Mouse (Mus musculus) thymus, postnatal 4 days (tissue): ENCODE measurements around the gene Hist1h1e.
"Not testable (repeated sequence)": the region's sequence is repeated elsewhere in the genome, so short reads cannot be mapped to it uniquely, and the experiment has no call there.

Experiments used
- DNase-seq: peaks from one replicate; pipeline ENCODE4 v3.0.0; 2021

Gene Hist1h1e

DNA sequence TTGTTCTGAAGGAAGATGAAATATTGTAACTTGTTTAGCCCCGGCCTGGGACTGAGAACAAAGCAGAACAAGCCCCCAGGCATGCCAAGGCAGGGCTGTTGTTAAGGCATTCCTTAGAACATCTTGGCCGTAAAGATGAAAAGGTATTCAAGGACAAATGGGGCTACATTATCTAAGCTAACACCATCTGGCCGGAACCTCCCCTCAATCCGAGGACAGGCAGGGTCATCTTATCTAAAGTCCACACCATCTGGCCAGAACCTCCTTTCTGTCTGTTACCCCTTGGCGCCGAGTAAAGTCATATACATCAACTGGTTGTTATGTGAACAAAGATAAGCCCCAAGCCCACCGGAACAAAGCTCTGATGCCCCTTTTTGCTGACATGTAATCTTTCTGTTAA lies 30.5 kb downstream of the Hist1h1e start:
- not testable (repeated sequence) for DNase-seq

GRCm38 (mm10) chr13:23591206-23591605 lies 31.2 kb downstream of the Hist1h1e start:
- DNase-seq = no peak

DNA sequence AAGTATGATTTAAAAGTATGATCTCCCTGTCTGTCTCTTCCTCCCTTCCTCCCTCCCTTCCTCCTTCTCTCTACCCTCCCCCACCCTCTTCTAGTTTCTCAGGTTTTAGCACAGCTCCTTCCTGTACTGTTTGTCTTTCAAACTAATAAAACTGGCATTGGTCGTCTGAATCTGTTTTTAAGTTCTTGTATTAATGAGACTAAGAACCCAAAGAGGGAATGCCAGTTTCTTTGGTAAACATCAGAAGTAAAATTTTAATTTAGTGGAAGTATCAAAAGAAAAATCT lies 35.5 kb downstream of the Hist1h1e start:
- DNase-seq = no peak

DNA sequence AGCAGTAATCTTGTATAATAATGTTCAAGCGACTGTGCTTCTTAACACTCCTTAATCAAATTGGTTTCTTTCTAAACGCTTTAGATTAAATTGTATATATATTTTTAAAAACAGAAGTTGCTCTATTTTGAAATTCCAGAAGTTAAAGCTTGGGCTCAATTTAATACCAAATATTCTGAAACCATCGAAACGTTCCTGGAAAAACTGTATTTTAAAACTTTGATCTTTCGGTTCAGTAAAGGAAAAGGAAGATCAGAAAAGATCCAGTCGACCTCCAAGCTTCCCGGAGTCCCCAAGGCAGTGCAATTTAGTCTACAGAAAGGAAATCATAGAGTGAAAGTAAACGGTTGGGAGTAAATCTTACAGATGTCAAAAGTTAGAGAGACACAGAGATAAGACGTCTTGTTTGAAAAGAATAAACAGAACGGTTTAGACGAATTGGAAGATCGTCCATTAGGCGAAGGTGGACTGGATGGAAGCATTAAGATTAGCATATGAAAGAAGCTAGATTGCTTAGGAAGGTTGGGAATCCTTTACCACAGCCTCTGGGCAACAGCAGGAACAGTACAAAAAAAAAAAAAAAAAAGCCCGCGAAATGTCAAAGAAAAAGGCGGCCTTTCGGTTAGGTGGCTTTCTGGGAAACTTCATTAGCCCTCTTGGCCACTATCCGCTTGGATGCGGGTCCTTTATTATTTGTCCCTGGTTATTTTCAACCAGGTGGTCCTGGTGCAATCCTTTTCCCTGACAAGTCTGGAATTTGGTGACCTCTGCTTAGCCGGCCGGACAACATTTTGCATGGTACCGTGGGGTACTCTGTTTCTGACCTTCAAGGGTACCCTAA lies 36.0 kb downstream of the Hist1h1e start:
- peak; percentile 33 for DNase-seq

- peak; percentile 77 for DNase-seq
Measured at GRCm38 (mm10) chr13:23585442-23586098, 36.8 kb downstream of the Hist1h1e start.

- DNase-seq = peak; percentile 81
Measured at GRCm38 (mm10) chr13:23585029-23585441, 37.3 kb downstream of the Hist1h1e start.

DNA sequence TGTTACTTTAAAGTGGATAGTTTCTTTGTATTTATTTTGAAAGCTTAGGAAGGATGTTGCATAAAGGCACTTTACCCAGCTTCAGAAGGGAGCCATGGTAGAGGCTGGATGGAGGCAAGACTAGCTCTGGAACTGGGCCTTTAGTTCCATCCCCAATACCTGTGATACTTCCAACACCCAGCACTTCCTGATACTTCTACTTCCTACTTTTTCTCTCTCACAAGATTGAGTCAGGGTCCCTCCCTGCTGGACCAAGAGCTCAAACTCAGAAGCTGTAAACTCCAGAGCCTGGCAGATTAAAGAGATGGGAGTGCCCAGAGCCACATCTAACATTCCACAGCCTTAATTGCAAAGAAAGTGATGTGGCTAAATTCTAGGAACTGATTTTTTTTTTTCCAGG lies 38.0 kb downstream of the Hist1h1e start:
- DNase-seq = peak; percentile 30

DNA sequence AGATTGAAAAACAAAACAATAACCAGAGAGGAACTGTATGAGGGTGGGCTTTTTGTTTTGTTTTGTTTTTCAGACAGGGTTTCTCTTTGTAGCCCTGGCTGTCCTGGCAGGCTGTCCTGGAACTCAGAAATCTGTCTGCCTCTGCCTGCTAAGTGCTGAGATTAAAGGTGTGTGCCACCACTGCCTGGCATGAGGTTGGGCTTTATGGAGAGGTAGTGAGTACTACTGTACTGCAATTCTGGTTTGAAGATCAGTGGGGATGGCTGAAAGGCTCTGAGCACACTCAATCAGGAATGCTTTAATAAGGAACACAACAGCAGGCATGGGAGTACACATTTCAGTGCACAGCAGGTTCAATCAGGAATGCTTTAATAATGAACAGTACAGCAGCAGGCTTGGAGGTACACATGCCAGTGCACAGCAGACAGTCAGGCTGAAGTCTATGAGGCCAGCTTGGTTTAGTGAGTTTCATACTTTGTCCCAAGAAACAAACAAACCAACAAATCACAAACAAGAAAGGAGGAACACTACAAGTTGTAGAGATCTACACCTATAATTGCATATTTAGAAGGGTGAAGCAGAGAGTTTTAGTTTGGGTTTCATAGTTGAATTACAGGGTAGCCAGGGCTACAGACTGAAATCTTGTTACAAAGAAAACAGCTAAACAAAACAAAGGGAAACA lies 38.8 kb downstream of the Hist1h1e start:
- DNase-seq = peak; percentile 24

DNA sequence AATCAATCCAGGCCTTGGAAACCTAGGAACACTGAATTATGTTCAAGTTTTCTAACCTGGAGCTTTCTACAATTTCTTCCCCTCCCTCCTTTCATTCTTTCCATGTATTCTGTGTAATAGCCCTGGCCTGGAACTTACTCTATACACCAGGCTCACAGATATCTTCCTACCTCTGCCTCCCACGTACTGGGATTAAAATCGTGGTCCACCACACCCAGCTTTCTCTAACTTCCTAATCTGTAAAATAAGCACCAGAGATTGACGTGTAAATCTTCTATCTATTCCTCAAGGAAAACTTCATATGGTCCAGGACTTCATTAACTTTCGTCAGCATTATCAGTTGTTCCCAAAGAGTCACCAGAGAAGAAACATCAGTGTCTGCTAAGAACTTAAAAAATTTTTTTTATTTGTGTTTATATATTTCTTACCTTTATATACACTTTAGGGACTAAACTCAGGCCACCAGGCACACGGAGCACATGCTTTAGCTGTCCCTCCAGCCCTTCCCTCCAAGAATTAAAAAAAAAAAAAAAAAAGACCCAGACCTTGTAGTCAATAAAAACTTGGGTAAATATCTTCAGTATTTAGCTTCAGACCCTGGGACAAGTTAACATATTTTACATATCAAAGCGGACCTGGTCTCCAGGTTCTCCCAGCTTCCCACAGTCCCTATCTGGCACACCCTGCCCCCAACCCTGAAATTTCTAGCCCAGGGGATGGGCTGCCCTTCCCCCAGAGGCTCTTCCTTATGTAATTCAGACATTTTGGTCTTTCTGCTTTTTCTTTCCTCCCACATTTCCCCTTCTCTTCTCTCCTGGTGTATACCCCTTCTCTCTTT lies 39.9 kb downstream of the Hist1h1e start:
- DNase-seq = peak; percentile 26

- DNase-seq = peak; percentile 91
Measured at GRCm38 (mm10) chr13:23581408-23582218, 40.7 kb downstream of the Hist1h1e start, which contains the start of gene Hist1h4d. Gene Hist1h4d (plus strand): TSS chr13:23581598.

DNA sequence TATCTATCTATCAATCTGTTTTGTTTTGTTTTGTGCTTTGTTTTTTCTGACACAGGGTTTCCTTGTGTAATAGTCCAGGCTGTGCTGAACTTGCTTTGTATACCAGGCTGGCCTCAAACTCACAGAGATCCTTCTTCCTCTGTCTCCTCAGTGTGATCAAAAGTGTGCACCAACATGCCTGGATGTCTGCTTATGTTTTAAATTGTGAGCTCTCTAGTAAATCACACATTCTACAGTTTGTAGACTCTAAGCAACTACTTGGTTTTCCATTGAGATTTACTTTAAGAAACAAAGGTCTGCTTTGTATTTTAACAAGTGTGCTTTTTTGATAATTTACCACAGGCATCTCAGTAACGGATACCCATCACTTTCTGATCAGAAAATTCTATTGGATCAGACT lies 44.5 kb downstream of the Hist1h1e start:
- DNase-seq = no peak

DNA sequence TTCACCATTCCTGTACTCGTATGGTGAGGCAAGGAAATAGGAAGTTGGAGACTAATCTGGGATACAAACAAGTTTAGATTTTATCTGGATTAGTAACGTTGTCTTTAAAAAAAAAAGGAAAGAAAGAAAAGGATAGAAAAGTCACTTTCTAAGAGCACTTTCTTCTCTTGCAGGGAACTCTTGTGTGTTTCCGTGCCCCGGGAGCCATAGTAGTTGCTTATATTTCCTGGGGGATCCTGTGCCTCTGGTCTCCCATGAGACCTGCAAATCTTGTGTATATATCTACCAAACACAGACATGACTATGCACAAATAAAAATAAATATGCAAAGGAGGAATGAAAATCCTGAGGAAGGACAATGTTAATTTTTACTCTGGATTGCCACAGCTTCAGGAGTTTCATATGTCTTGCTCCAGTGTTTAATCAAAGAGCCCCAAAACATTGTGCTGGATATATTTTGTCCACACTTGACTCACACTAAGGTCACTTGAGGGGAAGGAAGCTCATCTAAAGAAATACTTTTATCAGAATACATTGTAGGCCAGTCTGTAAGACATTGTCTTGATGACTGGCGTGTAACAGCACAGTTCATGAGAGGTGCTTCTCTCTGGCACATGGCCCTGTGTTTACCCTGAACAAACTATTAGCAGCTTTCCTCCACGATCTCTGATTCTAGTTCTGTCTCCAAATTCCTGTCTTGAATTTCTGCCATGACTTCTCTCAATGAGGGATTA lies 45.3 kb downstream of the Hist1h1e start:
- DNase-seq = no peak

DNA sequence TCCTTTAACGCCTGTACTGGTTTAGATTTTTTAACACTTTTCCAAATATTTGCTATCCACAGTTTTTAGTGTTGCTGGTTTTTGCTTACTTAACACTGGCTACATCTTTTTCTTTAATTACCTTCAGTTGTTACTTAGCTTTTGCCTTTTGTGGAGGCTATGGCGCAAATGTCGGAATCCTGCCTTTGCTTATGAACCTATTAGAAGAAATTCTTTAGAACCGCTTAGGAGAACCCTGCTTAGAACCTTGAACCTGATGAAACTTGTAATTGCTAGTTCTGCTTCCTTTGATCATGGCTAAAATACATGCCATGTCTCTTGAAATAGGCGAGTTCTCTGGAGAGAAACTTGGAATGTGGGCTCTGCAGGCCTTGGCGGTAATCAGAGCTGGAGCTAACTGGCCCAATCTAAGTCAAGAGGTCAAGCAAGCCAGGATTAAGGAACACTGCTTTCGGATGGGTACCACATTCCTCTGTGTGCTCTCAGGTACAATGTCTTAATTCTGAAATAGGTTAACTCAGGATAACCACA lies 45.9 kb downstream of the Hist1h1e start:
- DNase-seq = no peak

DNA sequence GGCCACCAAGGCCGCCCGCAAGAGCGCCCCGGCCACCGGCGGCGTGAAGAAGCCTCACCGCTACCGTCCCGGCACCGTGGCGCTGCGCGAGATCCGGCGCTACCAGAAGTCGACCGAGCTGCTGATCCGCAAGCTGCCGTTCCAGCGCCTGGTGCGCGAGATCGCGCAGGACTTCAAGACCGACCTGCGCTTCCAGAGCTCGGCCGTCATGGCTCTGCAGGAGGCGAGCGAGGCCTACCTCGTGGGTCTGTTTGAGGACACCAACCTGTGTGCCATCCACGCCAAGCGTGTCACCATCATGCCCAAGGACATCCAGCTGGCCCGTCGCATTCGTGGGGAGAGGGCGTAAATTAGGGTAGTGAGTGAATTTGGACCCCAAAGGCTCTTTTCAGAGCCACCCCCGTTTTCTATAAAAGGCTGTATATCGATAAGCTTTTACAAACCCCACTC lies 46.5 kb downstream of the Hist1h1e start:
- DNase-seq = peak; percentile 41

DNA sequence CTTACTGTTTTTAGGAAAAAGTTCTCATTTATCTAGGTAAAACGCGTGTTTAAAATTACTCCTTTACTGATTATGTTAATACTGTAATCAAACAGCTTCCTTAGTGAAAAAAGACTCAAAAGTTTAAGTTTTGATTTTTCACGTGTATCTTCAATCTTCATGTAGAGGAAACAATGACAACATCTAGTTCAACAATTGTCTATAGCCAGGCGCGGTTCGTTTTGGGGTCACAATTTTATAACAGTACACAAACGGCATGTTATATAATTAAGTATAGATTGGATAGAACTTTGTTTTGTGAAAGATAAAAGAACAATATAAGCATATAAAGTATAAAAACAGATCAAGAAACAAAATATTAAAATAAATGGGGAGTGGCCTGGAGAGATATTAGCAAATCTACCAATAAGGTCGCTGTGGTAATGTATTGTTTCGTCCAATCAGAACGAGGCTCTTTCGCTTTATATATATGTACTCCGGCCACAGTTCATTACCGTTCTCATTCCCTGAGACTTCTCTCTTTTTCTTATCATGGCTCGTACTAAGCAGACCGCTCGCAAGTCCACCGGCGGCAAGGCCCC lies 47.0 kb downstream of the Hist1h1e start, which contains the start of gene Hist1h3d:
Hist1h3d (plus strand) TSS at position 493 of the 581 bp plus-strand sequence.
- DNase-seq = peak; percentile 40

DNA sequence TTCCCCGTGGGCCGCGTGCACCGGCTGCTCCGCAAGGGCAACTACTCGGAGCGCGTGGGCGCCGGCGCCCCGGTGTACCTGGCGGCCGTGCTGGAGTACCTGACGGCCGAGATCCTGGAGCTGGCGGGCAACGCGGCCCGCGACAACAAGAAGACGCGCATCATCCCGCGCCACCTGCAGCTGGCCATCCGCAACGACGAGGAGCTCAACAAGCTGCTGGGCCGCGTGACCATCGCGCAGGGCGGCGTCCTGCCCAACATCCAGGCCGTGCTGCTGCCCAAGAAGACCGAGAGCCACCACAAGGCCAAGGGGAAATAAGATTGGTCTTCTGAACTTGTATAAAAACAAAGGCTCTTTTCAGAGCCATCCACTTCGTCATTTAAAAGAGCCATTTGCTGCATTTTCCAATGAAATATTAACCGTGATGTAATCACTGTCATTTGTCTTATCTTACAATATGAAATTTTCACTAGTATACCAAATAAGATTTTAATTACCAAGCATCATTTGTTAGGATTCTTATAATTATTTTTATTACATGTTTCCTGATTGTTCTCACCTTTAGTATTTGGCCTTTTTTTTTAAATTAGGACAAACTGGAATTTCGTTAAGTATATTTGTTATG lies 47.7 kb downstream of the Hist1h1e start:
- not testable (repeated sequence) for DNase-seq

DNA sequence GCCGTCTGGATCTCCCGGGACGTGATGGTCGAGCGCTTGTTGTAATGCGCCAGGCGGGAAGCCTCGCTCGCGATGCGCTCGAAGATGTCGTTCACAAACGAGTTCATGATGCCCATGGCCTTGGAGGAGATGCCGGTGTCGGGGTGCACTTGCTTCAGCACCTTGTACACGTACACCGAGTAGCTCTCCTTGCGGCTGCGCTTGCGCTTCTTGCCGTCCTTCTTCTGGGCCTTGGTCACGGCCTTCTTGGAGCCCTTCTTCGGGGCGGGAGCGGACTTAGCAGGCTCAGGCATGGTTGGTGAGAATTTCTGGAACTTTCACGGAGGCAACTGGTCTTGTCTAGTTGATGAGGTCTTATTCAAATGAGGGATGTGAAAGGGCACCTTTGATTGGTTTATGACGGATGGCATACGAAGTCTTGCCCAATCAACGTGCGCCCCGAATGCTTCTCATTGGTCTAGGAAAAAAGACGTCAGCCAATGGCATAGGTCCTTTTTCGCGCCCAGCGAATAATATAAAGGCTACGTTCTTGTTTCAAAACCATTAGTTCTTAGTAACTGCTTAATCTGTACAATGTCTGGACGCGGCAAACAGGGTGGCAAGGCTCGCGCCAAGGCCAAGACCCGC lies 48.3 kb downstream of the Hist1h1e start, which contains the start of the genes Hist1h2bf and Hist1h2ad:
Hist1h2bf (minus strand) TSS at position 299 of the 627 bp plus-strand sequence.
Hist1h2ad (plus strand) TSS at position 484 of the 627 bp plus-strand sequence.
- DNase-seq = peak; percentile 85

DNA sequence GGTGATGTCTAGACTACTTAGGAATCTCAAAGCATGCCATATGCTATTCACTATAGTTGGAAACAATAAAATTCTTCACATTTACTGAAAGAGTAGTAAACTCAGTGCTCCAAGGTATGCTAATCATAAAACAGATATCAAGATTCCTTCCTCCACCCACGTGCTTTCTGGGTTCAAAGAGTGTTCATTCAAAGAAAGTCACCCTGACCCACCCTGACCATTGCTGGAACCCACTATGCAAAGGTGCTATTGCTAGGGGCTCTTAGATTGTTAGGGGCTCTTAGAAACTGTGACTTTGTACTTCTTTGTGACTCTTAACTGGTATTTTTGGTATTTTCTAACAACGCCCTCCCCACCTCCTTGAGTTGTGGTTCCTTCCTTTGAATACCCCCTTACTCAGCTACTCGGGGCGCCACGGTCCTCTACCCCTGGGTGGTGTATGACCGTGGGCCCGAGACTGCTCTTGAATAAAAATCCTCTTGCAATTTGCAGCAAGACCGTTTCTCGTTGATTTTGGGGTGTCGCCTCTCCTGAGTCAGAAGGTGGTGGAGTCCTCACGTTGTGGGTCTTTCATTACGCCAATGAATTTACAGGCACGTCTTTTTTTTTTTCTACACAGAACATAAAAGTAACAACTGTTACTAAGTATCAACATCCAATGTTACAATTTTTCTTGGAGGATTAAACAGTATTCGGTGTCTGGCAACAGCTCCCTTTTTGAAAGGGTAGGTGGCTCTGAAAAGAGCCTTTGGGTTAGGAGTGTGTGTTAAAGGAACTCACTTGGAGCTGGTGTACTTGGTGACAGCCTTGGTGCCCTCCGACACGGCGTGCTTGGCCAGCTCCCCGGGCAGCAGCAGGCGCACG lies 49.1 kb downstream of the Hist1h1e start:
- peak; percentile 49 for DNase-seq
